Mouse (Mus musculus): ENCODE results near the gene Tomm34. TPM values are rescaled to one million over a fixed set of nuclear protein-coding genes. Genes with fewer than 3 reads are reported as not detected.

Tomm34 gene
- polyA plus RNA-seq, 1 experiment from 2014 or later, result 52.5 TPM

GRCm38 (mm10) chr2:164102366-164102765, 31.4 kb upstream of the Tomm34 start:
- H3K4me2 ChIP-seq (ENCODE audit: low read length), result no peak overlapping the region
- 0 out of 2 replicates have a peak, but pooled peaks cover 10% of the 10 kb centered on the region for H3K36me3 ChIP-seq (ENCODE audit: control insufficient read depth, insufficient read depth, low read length)
- no peak for ATAC-seq
- no peak overlapping the region for H3K9ac ChIP-seq (ENCODE audit: low read depth, low read length)
- no peaks in the 10 kb centered on the region for H3K27me3 ChIP-seq (replicated peaks; ENCODE audit: control insufficient read depth, insufficient read depth, low read length)
- 84% methylated on average over 3 of the region's 3 CpGs for WGBS
- no peaks in the 10 kb centered on the region for H3K4me1 ChIP-seq (ENCODE audit: control insufficient read depth, insufficient read depth, low read depth, low read length)
- no peak overlapping the region for H3K4me3 ChIP-seq (ENCODE audit: low read length)
- no peaks in the 10 kb centered on the region for H3K9me3 ChIP-seq (ENCODE audit: control insufficient read depth, low read length)
- no peak overlapping the region for H3K27ac ChIP-seq (ENCODE audit: low read depth, low read length)

DNA sequence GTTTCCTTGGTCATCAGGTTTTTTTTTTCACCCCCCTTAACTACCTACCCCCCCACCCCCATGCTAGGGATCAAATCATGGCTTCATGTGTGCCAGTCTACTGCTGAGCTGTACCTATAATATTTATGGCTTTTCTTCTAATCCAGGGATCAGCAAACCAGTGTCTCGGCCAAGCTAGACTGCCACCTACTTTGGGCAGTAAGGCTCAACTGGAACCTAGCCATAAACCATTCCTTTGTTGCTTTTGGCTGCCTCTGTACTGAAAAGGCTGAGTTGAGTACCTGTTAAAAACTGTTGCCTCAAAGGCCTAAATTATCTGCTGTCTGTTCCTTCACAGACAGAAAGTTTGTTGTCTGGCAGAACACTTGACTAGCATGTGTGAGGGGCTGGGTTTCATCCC, 31.0 kb upstream of the Tomm34 start:
- H3K9me3 ChIP-seq (ENCODE audit: control insufficient read depth, low read length), result no peaks in the 10 kb centered on the region
- no peak overlapping the region for H3K9ac ChIP-seq (ENCODE audit: low read depth, low read length)
- no peak overlapping the region for H3K27ac ChIP-seq (ENCODE audit: low read depth, low read length)
- WGBS, result 86% methylated on average over 1 of the region's 1 CpGs
- no peak overlapping the region for H3K4me3 ChIP-seq (ENCODE audit: low read length)
- ATAC-seq, result no peak
- H3K36me3 ChIP-seq (ENCODE audit: control insufficient read depth, insufficient read depth, low read length), result 0 out of 2 replicates have a peak, but pooled peaks cover 10% of the 10 kb centered on the region
- no peaks in the 10 kb centered on the region for H3K27me3 ChIP-seq (replicated peaks; ENCODE audit: control insufficient read depth, insufficient read depth, low read length)
- no peak overlapping the region for H3K4me2 ChIP-seq (ENCODE audit: low read length)
- H3K4me1 ChIP-seq (ENCODE audit: control insufficient read depth, insufficient read depth, low read depth, low read length), result no peaks in the 10 kb centered on the region

DNA sequence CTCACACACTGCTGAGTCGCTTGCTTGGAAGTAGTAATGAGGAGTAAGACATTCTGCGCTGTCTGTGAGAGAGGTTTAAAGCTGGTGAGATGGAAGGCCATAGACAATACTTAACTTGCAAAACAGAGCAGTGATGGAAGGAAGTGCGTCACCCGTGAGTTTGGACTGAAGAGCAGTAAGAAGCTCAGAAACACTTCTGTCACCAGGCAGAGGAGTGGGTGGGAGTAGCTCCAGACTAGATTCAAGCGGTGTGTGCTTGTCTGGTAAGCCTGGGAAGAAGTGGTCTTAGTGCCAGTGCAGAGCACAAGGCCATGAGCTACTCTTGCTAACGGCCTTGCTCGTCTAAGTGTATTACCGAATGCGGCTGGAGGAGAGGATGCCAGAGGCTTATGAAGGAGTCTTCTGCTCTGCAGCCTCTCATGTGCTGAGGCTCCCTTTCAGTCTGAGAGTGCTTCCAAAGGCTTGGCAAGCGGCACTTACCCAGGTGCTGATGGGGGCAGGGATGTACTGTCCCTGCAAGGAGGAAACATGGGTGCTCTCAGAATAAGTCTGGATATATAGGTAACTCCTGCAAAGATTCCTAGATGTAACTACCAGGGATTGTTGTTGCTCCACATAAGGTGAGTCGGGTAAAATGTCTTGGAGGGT, 27.8 kb upstream of the Tomm34 start:
- H3K27ac ChIP-seq (ENCODE audit: low read depth, low read length), result no peak overlapping the region
- H3K4me2 ChIP-seq (ENCODE audit: low read length), result no peak overlapping the region
- no peaks in the 10 kb centered on the region for H3K27me3 ChIP-seq (replicated peaks; ENCODE audit: control insufficient read depth, insufficient read depth, low read length)
- H3K4me3 ChIP-seq (ENCODE audit: low read length), result no peak overlapping the region
- no peaks in the 10 kb centered on the region for H3K9me3 ChIP-seq (ENCODE audit: control insufficient read depth, low read length)
- WGBS, result 91% methylated on average over 11 of the region's 11 CpGs
- ATAC-seq, result no peak
- H3K9ac ChIP-seq (ENCODE audit: low read depth, low read length), result no peak overlapping the region
- no peaks in the 10 kb centered on the region for H3K4me1 ChIP-seq (ENCODE audit: control insufficient read depth, insufficient read depth, low read depth, low read length)
- peaks cover 10% of the 10 kb centered on the region; the same call in 1 of the 2 replicates for H3K36me3 ChIP-seq (ENCODE audit: control insufficient read depth, insufficient read depth, low read length)

DNA sequence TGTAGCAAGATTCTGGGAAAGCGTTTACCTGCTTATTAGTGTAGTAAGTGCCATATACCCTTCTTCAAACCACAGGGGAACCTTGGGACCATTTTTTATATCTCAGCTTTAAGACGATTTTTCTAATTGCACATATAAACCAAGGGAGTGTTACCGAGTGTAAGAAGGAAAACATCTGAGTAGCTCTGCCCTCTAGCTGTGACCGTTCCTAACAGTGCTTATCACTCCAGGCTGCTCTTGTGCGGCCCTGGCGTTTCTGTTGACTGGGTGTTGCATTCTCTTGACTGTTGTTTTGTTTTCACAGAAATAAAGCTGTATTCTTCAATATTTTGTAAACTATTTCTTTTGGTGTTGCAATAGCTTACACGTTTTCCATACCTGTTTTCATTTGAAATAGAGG, 23.2 kb upstream of the Tomm34 start:
- Histone ChIP-seq H3K4me1 (ENCODE audit: control insufficient read depth, insufficient read depth, low read depth, low read length) (no peaks in the 10 kb centered on the region), H3K4me2 (ENCODE audit: low read length) (no peak overlapping the region), H3K27me3 (replicated peaks; ENCODE audit: control insufficient read depth, insufficient read depth, low read length) (no peaks in the 10 kb centered on the region), H3K9me3 (ENCODE audit: control insufficient read depth, low read length) (no peaks in the 10 kb centered on the region), H3K36me3 (ENCODE audit: control insufficient read depth, insufficient read depth, low read length) (peaks cover 4% of the 10 kb centered on the region; the same call in 1 of the 2 replicates), H3K9ac (ENCODE audit: low read depth, low read length) (no peak overlapping the region), H3K27ac (ENCODE audit: low read depth, low read length) (no peak overlapping the region), H3K4me3 (ENCODE audit: low read length) (no peak overlapping the region)
- ATAC-seq, result no peak
- 87% methylated on average over 7 of the region's 7 CpGs for WGBS

DNA sequence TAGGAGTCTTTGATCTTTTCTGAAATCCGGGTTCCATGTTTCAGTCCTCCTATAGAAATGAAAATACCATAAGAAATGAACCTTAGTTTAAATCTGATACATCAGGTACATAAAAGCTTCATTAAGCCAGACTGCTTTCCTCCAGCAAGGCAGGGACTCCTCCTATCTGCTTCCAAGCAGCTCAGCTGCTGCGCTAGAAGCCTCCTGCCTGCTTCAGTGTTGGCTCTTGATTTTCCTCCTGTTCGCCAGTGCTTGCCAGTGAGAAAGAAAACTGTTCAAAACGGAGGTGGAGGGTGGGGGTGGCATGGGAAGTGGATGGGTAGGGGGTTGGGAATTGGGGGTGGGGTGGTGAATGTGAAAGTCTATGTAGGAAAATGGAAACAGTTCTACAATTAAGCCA, 18.5 kb upstream of the Tomm34 start:
- WGBS, result 88% methylated on average over 4 of the region's 4 CpGs
- H3K9ac ChIP-seq (ENCODE audit: low read depth, low read length), result no peak overlapping the region
- peaks cover 9% of the 10 kb centered on the region; the same call in 1 of the 2 replicates for H3K36me3 ChIP-seq (ENCODE audit: control insufficient read depth, insufficient read depth, low read length)
- no peak overlapping the region for H3K4me3 ChIP-seq (ENCODE audit: low read length)
- H3K9me3 ChIP-seq (ENCODE audit: control insufficient read depth, low read length), result no peaks in the 10 kb centered on the region
- H3K4me1 ChIP-seq (ENCODE audit: control insufficient read depth, insufficient read depth, low read depth, low read length), result no peaks in the 10 kb centered on the region
- no peak overlapping the region for H3K4me2 ChIP-seq (ENCODE audit: low read length)
- no peak overlapping the region for H3K27ac ChIP-seq (ENCODE audit: low read depth, low read length)
- H3K27me3 ChIP-seq (replicated peaks; ENCODE audit: control insufficient read depth, insufficient read depth, low read length), result no peaks in the 10 kb centered on the region
- ATAC-seq, result no peak

DNA sequence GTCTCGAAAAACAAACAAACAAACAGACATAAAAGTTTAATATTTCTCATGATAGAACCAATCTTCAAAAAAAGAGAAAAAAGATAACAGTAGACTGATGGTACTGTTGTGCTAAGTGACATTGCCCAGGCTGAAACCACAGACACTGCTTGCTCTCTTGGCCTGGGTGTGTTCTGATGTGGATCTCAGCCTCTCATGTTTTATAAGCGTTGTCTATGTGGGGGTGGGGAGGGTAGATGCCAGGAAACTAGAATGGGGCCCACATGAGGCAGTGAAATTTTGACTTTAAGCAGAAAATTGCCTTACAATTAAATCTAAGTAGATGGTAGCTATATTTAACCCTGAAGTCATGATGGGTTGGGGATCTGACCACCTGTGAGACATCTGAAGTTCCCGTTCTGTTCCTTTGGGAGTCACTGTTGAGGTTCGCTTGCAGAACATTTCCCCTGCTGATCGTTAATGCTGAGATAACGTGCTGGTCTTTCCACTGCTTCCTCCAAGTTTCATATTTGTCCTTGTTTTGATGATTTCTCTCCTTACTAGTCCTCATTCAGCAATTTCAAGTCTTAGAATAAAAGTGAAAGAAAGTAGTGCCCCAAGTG, 16.5 kb upstream of the Tomm34 start:
- WGBS, result 92% methylated on average over 6 of the region's 6 CpGs
- Histone ChIP-seq H3K4me3 (ENCODE audit: low read length) (no peak overlapping the region), H3K36me3 (ENCODE audit: control insufficient read depth, insufficient read depth, low read length) (peaks cover 14% of the 10 kb centered on the region; the same call in 1 of the 2 replicates), H3K4me1 (ENCODE audit: control insufficient read depth, insufficient read depth, low read depth, low read length) (no peaks in the 10 kb centered on the region), H3K9ac (ENCODE audit: low read depth, low read length) (no peak overlapping the region), H3K27ac (ENCODE audit: low read depth, low read length) (no peak overlapping the region), H3K4me2 (ENCODE audit: low read length) (no peak overlapping the region), H3K27me3 (replicated peaks; ENCODE audit: control insufficient read depth, insufficient read depth, low read length) (no peaks in the 10 kb centered on the region), H3K9me3 (ENCODE audit: control insufficient read depth, low read length) (no peaks in the 10 kb centered on the region)
- ATAC-seq, result no peak

- 95% methylated on average over 7 of the region's 7 CpGs for WGBS
- Histone ChIP-seq H3K9ac (ENCODE audit: low read depth, low read length) (no peak overlapping the region), H3K4me1 (ENCODE audit: control insufficient read depth, insufficient read depth, low read depth, low read length) (no peaks in the 10 kb centered on the region), H3K27ac (ENCODE audit: low read depth, low read length) (no peak overlapping the region), H3K9me3 (ENCODE audit: control insufficient read depth, low read length) (no peaks in the 10 kb centered on the region), H3K4me2 (ENCODE audit: low read length) (no peak overlapping the region), H3K36me3 (ENCODE audit: control insufficient read depth, insufficient read depth, low read length) (peaks cover 30% of the 10 kb centered on the region), H3K27me3 (replicated peaks; ENCODE audit: control insufficient read depth, insufficient read depth, low read length) (no peaks in the 10 kb centered on the region), H3K4me3 (ENCODE audit: low read length) (no peak overlapping the region)
- ATAC-seq, result no peak
These were observed 13.4 kb upstream of the Tomm34 start for GRCm38 (mm10) chr2:164084342-164084700.

- no peaks in the 10 kb centered on the region for H3K27me3 ChIP-seq (replicated peaks; ENCODE audit: control insufficient read depth, insufficient read depth, low read length)
- WGBS, result 93% methylated on average over 16 of the region's 19 CpGs
- H3K4me2 ChIP-seq (ENCODE audit: low read length), result no peak overlapping the region
- no peak overlapping the region for H3K27ac ChIP-seq (ENCODE audit: low read depth, low read length)
- H3K9ac ChIP-seq (ENCODE audit: low read depth, low read length), result no peak overlapping the region
- no peak overlapping the region for H3K4me3 ChIP-seq (ENCODE audit: low read length)
- H3K9me3 ChIP-seq (ENCODE audit: control insufficient read depth, low read length), result no peaks in the 10 kb centered on the region
- ATAC-seq, result no peak
- peaks cover 28% of the 10 kb centered on the region for H3K36me3 ChIP-seq (ENCODE audit: control insufficient read depth, insufficient read depth, low read length)
- no peaks in the 10 kb centered on the region for H3K4me1 ChIP-seq (ENCODE audit: control insufficient read depth, insufficient read depth, low read depth, low read length)
These were observed 12.8 kb upstream of the Tomm34 start for GRCm38 (mm10) chr2:164083609-164084341.

DNA sequence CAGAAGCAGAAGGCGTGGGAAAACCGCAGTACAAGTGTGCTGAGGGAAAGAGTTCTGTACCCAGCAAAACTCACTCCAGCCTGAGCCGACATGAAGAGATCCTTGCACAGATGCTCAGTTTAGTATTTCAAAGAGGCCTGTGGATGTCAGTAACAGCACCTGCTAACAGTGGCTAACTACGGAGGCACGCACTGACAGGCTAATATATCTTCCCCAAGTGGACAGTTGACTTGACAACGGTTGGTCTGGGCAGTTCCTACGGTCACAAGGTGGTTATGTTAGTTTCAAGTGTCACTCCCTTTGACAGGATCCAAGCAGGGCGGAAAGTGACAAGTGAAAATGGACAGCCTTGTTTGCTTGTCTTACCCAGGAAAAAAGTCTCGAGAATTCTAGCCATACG, 11.2 kb upstream of the Tomm34 start:
- ATAC-seq, result no peak
- peaks cover 28% of the 10 kb centered on the region for H3K36me3 ChIP-seq (ENCODE audit: control insufficient read depth, insufficient read depth, low read length)
- no peaks in the 10 kb centered on the region for H3K27me3 ChIP-seq (replicated peaks; ENCODE audit: control insufficient read depth, insufficient read depth, low read length)

More for the DNA sequence above, 11.2 kb upstream of the Tomm34 start:
- H3K9me3 ChIP-seq (ENCODE audit: control insufficient read depth, low read length), result no peaks in the 10 kb centered on the region
- no peak overlapping the region for H3K27ac ChIP-seq (ENCODE audit: low read depth, low read length)
- no peak overlapping the region for H3K9ac ChIP-seq (ENCODE audit: low read depth, low read length)
- H3K4me3 ChIP-seq (ENCODE audit: low read length), result no peak overlapping the region
- H3K4me1 ChIP-seq (ENCODE audit: control insufficient read depth, insufficient read depth, low read depth, low read length), result no peaks in the 10 kb centered on the region
- H3K4me2 ChIP-seq (ENCODE audit: low read length), result no peak overlapping the region
- WGBS, result 95% methylated on average over 10 of the region's 10 CpGs

Data from hindbrain, embryonic 16.5 days (tissue).